Mouse (Mus musculus): Measurements from ENCODE around the gene Noto. TPM values are rescaled to one million over a fixed set of nuclear protein-coding genes. Genes with fewer than 3 reads are reported as not detected.
A peak's percentile ranks its signal among the peaks of the same experiment; 100 is the strongest.

The Noto gene
- polyA plus RNA-seq, 1 experiment, result not detected

- Histone ChIP-seq H3K4me3 (replicated peaks) (no peak overlapping the region), H3K4me1 (ENCODE audit: control insufficient read depth) (no peaks in the 10 kb centered on the region), H3K27me3 (ENCODE audit: control insufficient read depth) (peaks cover 49% of the 10 kb centered on the region), H3K9me3 (ENCODE audit: control insufficient read depth, low read length) (no peaks in the 10 kb centered on the region), H3K36me3 (ENCODE audit: control insufficient read depth) (no peaks in the 10 kb centered on the region)
- TF ChIP-seq GATA1 (IDR thresholded peaks at IDR 0.05; ENCODE audit: low read length) (no peak), TAL1 (IDR thresholded peaks at IDR 0.05; ENCODE audit: low read length) (no peak)
These were observed 12.9 kb upstream of the Noto start for GRCm38 (mm10) chr6:85410771-85411273.

GRCm38 (mm10) chr6:85415829-85416228 lies 7.9 kb upstream of the Noto start:
- no peaks in the 10 kb centered on the region for H3K4me1 ChIP-seq (ENCODE audit: control insufficient read depth)
- peaks cover 9% of the 10 kb centered on the region for H3K27me3 ChIP-seq (ENCODE audit: control insufficient read depth)
- no peaks in the 10 kb centered on the region for H3K36me3 ChIP-seq (ENCODE audit: control insufficient read depth)
- no peak overlapping the region for H3K4me3 ChIP-seq (replicated peaks)
- H3K9me3 ChIP-seq (ENCODE audit: control insufficient read depth, low read length), result no peaks in the 10 kb centered on the region
- TF ChIP-seq GATA1 (IDR thresholded peaks at IDR 0.05; ENCODE audit: low read length) (no peak), TAL1 (IDR thresholded peaks at IDR 0.05; ENCODE audit: low read length) (no peak)

GRCm38 (mm10) chr6:85419150-85419549 lies 4.5 kb upstream of the Noto start:
- TF ChIP-seq GATA1 (IDR thresholded peaks at IDR 0.05; ENCODE audit: low read length) (no peak), TAL1 (IDR thresholded peaks at IDR 0.05; ENCODE audit: low read length) (no peak)
- Histone ChIP-seq H3K4me3 (replicated peaks) (no peak overlapping the region), H3K4me1 (ENCODE audit: control insufficient read depth) (no peaks in the 10 kb centered on the region), H3K9me3 (ENCODE audit: control insufficient read depth, low read length) (no peaks in the 10 kb centered on the region), H3K36me3 (ENCODE audit: control insufficient read depth) (no peaks in the 10 kb centered on the region), H3K27me3 (ENCODE audit: control insufficient read depth) (peaks cover 22% of the 10 kb centered on the region)

- no peaks in the 10 kb centered on the region for H3K36me3 ChIP-seq (ENCODE audit: control insufficient read depth)
- H3K27me3 ChIP-seq (ENCODE audit: control insufficient read depth), result peaks cover 11% of the 10 kb centered on the region
- no peaks in the 10 kb centered on the region for H3K9me3 ChIP-seq (ENCODE audit: control insufficient read depth, low read length)
- peaks cover 25% of the 10 kb centered on the region for H3K4me1 ChIP-seq (ENCODE audit: control insufficient read depth)
- H3K4me3 ChIP-seq (replicated peaks), result peak overlapping the region; percentile 81
- TF ChIP-seq TAL1 (IDR thresholded peaks at IDR 0.05; ENCODE audit: low read length) (no peak), GATA1 (IDR thresholded peaks at IDR 0.05; ENCODE audit: low read length) (no peak)
These were observed 7.7 kb downstream of the Noto start for GRCm38 (mm10) chr6:85431274-85431841.

GRCm38 (mm10) chr6:85431842-85432431 lies 8.3 kb downstream of the Noto start, which contains the start of gene Smyd5:
Gene Smyd5, plus strand, starts transcription at chr6:85431989.
- Histone ChIP-seq H3K9me3 (ENCODE audit: control insufficient read depth, low read length) (no peaks in the 10 kb centered on the region), H3K4me3 (replicated peaks) (peak within 1 kb of the TSS; percentile 81), H3K36me3 (ENCODE audit: control insufficient read depth) (no peaks in the 10 kb centered on the region), H3K27me3 (ENCODE audit: control insufficient read depth) (peaks cover 7% of the 10 kb centered on the region), H3K4me1 (ENCODE audit: control insufficient read depth) (peaks cover 25% of the 10 kb centered on the region)
- TF ChIP-seq GATA1 (IDR thresholded peaks at IDR 0.05; ENCODE audit: low read length), result no peak
- TF ChIP-seq TAL1 (IDR thresholded peaks at IDR 0.05; ENCODE audit: low read length), result no peak

- TF ChIP-seq TAL1 (IDR thresholded peaks at IDR 0.05; ENCODE audit: low read length) (no peak), GATA1 (IDR thresholded peaks at IDR 0.05; ENCODE audit: low read length) (no peak)
- Histone ChIP-seq H3K4me1 (ENCODE audit: control insufficient read depth) (peaks cover 25% of the 10 kb centered on the region), H3K36me3 (ENCODE audit: control insufficient read depth) (peaks cover 11% of the 10 kb centered on the region), H3K9me3 (ENCODE audit: control insufficient read depth, low read length) (no peaks in the 10 kb centered on the region), H3K4me3 (replicated peaks) (no peak overlapping the region), H3K27me3 (ENCODE audit: control insufficient read depth) (0 out of 2 replicates have a peak, but pooled peaks cover 3% of the 10 kb centered on the region)
These were observed 10.2 kb downstream of the Noto start for GRCm38 (mm10) chr6:85433865-85434264.

GRCm38 (mm10) chr6:85436204-85436603 lies 12.5 kb downstream of the Noto start:
- no peak overlapping the region for H3K4me3 ChIP-seq (replicated peaks)

GRCm38 (mm10) chr6:85436631-85437030 lies 12.9 kb downstream of the Noto start:
- no peaks in the 10 kb centered on the region for H3K9me3 ChIP-seq (ENCODE audit: control insufficient read depth, low read length)
- peaks cover 39% of the 10 kb centered on the region for H3K36me3 ChIP-seq (ENCODE audit: control insufficient read depth)
- H3K4me3 ChIP-seq (replicated peaks), result no peak overlapping the region
- no peaks in the 10 kb centered on the region for H3K27me3 ChIP-seq (ENCODE audit: control insufficient read depth)
- peaks cover 22% of the 10 kb centered on the region for H3K4me1 ChIP-seq (ENCODE audit: control insufficient read depth)
- no peak for TF ChIP-seq GATA1 (IDR thresholded peaks at IDR 0.05; ENCODE audit: low read length)
- TF ChIP-seq TAL1 (IDR thresholded peaks at IDR 0.05; ENCODE audit: low read length), result no peak

More at GRCm38 (mm10) chr6:85436204-85436603, 12.5 kb downstream of the Noto start:
- Histone ChIP-seq H3K27me3 (ENCODE audit: control insufficient read depth) (no peaks in the 10 kb centered on the region), H3K4me1 (ENCODE audit: control insufficient read depth) (peaks cover 25% of the 10 kb centered on the region), H3K36me3 (ENCODE audit: control insufficient read depth) (peaks cover 35% of the 10 kb centered on the region), H3K9me3 (ENCODE audit: control insufficient read depth, low read length) (no peaks in the 10 kb centered on the region)
- TF ChIP-seq TAL1 (IDR thresholded peaks at IDR 0.05; ENCODE audit: low read length) (no peak), GATA1 (IDR thresholded peaks at IDR 0.05; ENCODE audit: low read length) (no peak)

- no peaks in the 10 kb centered on the region for H3K27me3 ChIP-seq (ENCODE audit: control insufficient read depth)
- no peak overlapping the region for H3K4me3 ChIP-seq (replicated peaks)
- H3K36me3 ChIP-seq (ENCODE audit: control insufficient read depth), result peaks cover 79% of the 10 kb centered on the region
- H3K9me3 ChIP-seq (ENCODE audit: control insufficient read depth, low read length), result no peaks in the 10 kb centered on the region
- H3K4me1 ChIP-seq (ENCODE audit: control insufficient read depth), result no peaks in the 10 kb centered on the region; the same call in 1 of the 2 replicates
- TF ChIP-seq GATA1 (IDR thresholded peaks at IDR 0.05; ENCODE audit: low read length) (no peak), TAL1 (IDR thresholded peaks at IDR 0.05; ENCODE audit: low read length) (no peak)
These were observed 17.5 kb downstream of the Noto start for GRCm38 (mm10) chr6:85441142-85441541.
